Mouse (Mus musculus) gastrocnemius, adult 2 months (tissue): ENCODE data around the gene Smg7. TPM values are rescaled to one million over a fixed set of nuclear protein-coding genes. Genes with fewer than 3 reads are reported as not detected.

Source experiments
- DNase-seq: peaks from one replicate; pipeline ENCODE4 v3.0.0; 2022
- H3K27ac ChIP-seq: fragments of 200-600 bp; 2 replicates; pipeline ENCODE4 v1.8.1; 2022; ENCODE audit warnings: mild to moderate bottlenecking
- H3K4me3 ChIP-seq: fragments of 200-600 bp; 2 replicates; pipeline ENCODE4 v1.8.1; 2022; ENCODE audit warnings: mild to moderate bottlenecking, moderate library complexity
- CTCF ChIP-seq: fragments of 200-600 bp; IDR thresholded peaks from 2 replicates; pipeline ENCODE4 v1.8.1; 2022; ENCODE audit warnings: antibody characterized with exemption, mild to moderate bottlenecking, moderate library complexity
- intact Hi-C: fragments of 180-260 bp; cut with DNase I; formaldehyde crosslinking; loops from one replicate; pipeline ENCODE4 v1.15.1; 2025
- total RNA-seq, 2 experiments: library from RNA; stranded (reverse); gene quantifications; 2 replicates each; pipeline ENCODE4 v1.2.3; 2021

The Smg7 gene
- total RNA-seq, 2 experiments from 2014 or later, result 38.7 to 40.4 TPM

- DNase-seq, result no peak
- no peak overlapping the region for H3K4me3 ChIP-seq
- intact Hi-C loops, result loop anchor here (5.0 to 10.0 kb wide), 2 partner anchors 299 to 592 kb away; no protein-coding TSS in a partner anchor
- peak overlapping the region; percentile 51 for H3K27ac ChIP-seq
- TF ChIP-seq CTCF, result no peak
Observed at GRCm38 (mm10) chr1:152792736-152793494, 109.5 kb downstream of the Smg7 start.

GRCm38 (mm10) chr1:152791269-152791668, 111.2 kb downstream of the Smg7 start:
- intact Hi-C loops, result loop anchor here (2.0 to 10.0 kb wide), 3 partner anchors 112 to 594 kb away; partner anchors contain the start of gene Smg7

DNA sequence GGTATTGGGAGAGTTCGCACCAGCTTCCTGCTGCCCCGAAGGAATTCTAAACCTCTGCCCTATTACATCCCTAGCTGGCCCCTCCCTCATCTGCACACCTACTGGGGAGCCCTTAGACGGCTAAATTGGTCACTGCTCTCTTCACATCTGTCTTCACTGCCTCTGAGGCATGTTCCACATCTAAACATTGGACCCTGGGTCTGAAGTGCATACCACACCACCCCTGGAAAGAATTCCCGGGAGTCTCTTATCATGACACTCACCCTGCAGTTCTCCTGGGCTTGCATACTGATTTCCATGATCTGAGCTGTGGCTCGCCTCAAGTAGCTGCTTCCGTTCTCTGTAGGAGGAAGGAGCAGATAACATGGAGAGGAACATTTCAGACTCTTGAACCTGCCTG, 111.6 kb downstream of the Smg7 start:
- intact Hi-C loops, result loop anchor here (2.0 to 10.0 kb wide), 3 partner anchors 112 to 594 kb away; partner anchors contain the start of gene Smg7
- Histone ChIP-seq H3K27ac (no peak overlapping the region), H3K4me3 (no peak overlapping the region)
- DNase-seq, result no peak
- TF ChIP-seq CTCF, result no peak

More at GRCm38 (mm10) chr1:152791269-152791668, 111.2 kb downstream of the Smg7 start:
- TF ChIP-seq CTCF, result no peak
- H3K4me3 ChIP-seq, result no peak overlapping the region
- no peak for DNase-seq
- 0 out of 2 replicates have a peak overlapping the region, but pooled peaks have one; percentile 8 for H3K27ac ChIP-seq

GRCm38 (mm10) chr1:152790254-152790653, 112.2 kb downstream of the Smg7 start:
- DNase-seq, result peak; percentile 39
- Histone ChIP-seq H3K27ac (no peak overlapping the region), H3K4me3 (no peak overlapping the region)
- intact Hi-C loops, result loop anchor here (2.0 to 10.0 kb wide), 3 partner anchors 113 to 595 kb away; partner anchors contain the start of gene Smg7
- peak; percentile 72 for TF ChIP-seq CTCF

GRCm38 (mm10) chr1:152788121-152788660, 114.3 kb downstream of the Smg7 start:
- H3K27ac ChIP-seq, result no peak overlapping the region
- intact Hi-C loops, result no loop called here
- DNase-seq, result no peak
- no peak overlapping the region for H3K4me3 ChIP-seq
- no peak for TF ChIP-seq CTCF

Other genes starting within 250 kb of the Smg7 start
- not detected for gene Apobec4, start 152.1 kb downstream of the Smg7 start, total RNA-seq
- gene Rgl1, start 136.3 kb downstream of the Smg7 start, total RNA-seq, result 10 to 100 TPM in 1 of 2 experiments, 1 to 10 TPM in 1; 9.7 to 10.2 TPM
- gene Arpc5, start 136.1 kb downstream of the Smg7 start, total RNA-seq, result 10 to 100 TPM in 1 of 2 experiments, 1 to 10 TPM in 1; 9.4 to 11.5 TPM
- gene Ncf2, start 102.5 kb downstream of the Smg7 start, total RNA-seq, result under 1 TPM; 0.67 to 0.87 TPM
- under 1 TPM; 0.28 TPM for gene Nmnat2, start 52.3 kb upstream of the Smg7 start, total RNA-seq